Mouse (Mus musculus): Measurements from ENCODE around the gene Slmap. TPM values are rescaled to one million over a fixed set of nuclear protein-coding genes. Genes with fewer than 3 reads are reported as not detected.
"Not testable (repeated sequence)": the region's sequence is repeated elsewhere in the genome, so short reads cannot be mapped to it uniquely, and the experiment has no call there.

Gene Slmap
- total RNA-seq, 2 experiments from 2014 or later, result 83.3 to 83.9 TPM

DNA sequence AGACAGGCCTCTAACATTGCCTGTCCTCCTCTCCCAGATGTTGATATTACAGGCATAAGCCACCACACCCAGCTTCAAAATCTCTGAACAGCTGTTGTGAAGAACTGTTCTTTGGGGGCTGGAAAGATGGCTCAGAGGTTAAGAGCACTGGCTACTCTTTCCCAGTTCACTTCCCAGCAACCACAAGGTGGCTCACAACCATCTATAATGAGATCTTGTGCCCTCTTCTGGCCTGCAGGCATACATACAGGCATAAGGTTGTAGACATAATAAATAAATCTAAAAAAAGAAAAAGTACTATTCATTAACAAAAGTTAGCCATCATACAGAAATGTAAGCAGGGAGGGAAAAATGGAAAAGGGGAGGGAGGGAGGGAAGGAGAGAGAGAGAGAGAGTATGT is 98.4 kb downstream of the Slmap start:
- no peak for DNase-seq (ENCODE audit: extremely low spot score in 1 of 2, low spot score in 2 of 2)
- intact Hi-C loops (cut with DNase I), result no loop called here

DNA sequence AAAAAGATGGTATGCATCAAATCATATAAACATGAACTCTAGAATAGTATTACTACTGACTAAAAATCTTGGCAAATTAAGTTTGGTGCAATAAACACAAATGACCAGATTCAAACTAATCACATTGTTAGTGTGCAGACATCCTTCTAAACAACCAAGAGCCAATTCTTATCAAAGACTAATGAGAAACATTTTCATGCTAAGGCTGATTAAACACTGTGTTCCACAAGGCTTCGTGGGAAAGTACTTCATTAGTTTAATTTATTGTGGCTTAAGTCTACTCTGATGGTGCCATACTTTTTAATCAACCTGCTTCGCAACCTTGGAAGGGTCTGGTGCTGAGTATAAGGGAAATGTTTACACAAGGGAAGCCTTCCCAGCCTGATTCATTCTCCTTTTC is 102.4 kb downstream of the Slmap start:
- intact Hi-C loops (cut with DNase I), result no loop called here
- no peak for DNase-seq (ENCODE audit: extremely low spot score in 1 of 2, low spot score in 2 of 2)

DNA sequence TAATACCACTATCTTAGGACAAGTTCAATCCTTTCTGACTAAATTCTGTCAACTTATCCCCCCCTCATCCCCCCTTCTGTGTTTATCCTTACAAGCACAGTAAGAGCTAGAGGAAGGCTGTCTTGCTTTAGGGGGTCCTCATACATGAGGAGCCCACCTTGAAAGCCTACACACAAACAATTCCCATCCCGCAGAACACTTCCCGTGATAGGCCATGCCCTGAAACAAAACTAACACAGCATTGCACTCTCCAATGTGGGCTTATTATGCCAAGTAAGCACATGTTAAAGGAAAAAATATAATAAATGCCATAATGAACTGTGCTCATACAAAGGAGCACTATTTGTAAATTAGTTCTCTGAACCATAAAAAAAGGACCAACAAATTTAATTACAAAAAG is 102.8 kb downstream of the Slmap start:
- DNase-seq (ENCODE audit: extremely low spot score in 1 of 2, low spot score in 2 of 2), result no peak
- intact Hi-C loops (cut with DNase I), result no loop called here

DNA sequence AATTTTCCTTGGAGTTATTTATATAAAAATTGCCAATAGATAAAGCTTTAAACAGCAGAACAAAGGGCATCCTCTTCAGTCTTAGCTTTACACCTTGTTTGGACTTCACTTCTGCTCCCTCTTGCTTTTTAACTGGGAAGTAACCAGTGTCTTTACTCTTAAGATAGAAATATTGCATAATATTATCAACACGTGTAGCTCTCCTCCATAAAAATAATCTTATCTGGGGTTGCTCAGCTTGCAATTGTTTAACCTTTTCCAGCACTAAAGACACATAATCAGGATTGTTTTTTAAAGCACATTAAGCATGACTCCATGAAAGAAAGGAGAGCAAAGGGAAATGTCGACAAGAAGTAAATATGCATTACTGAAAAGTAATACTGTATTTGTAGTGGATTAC is 114.5 kb downstream of the Slmap start:
- DNase-seq (ENCODE audit: extremely low spot score in 1 of 2, low spot score in 2 of 2), result no peak
- intact Hi-C loops (cut with DNase I), result no loop called here

DNA sequence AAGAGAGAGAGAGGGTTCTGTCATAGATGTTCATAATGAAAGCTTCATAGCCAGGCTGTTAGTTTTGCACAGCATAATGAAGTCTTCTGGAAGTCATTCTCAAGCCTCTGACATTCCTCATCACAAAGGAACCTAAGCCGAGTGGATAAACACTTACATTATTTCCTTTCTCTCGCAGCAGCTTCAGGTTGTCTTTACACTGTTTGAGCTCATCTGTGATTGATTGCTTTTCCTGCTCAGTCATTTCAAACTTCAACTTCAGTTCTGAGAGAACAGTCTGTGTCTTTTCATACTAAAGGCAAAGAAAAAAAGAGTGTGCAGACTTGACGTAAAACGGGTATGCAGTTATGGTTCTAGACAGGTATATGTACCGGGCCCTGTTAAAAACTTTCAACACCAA is 116.8 kb downstream of the Slmap start:
- DNase-seq (ENCODE audit: extremely low spot score in 1 of 2, low spot score in 2 of 2), result no peak
- intact Hi-C loops (cut with DNase I), result no loop called here

DNA sequence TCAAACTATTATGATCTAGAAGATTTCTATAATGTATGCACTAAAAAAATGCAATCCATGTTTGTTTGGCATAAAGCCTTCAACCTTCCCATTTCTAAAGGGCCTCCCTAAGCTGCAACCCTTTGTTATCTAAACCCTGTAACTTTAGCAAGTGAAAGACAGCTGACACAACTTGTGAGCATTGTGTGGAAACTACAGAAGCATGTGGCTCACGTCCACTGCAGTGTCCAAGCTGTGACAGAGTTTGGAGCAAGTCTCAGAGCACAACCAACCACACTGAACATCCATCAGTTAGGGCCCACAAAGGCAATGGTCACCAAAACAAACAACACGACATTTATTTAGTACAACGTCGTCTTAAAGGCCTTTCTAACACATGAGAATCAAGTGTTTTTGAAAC is 117.6 kb downstream of the Slmap start:
- intact Hi-C loops (cut with DNase I), result no loop called here

DNA sequence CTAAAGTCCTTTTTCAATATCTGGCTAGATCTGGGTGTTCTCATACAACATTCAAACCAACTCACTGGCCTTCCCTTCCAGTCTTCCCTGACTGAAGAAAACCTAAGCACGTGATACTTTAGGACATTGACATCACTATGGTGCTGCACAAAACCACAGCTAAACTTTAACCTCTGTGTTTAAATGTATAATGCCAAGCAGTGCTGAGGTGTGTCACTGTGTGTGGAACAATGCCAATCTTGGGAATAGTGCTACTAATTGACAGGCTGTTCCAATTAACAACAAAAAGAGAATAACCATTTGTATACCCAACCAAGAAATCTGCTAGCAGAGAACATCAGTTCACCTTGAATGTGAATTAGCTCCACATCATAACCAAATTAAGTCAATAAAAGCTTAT is 121.2 kb downstream of the Slmap start:
- intact Hi-C loops (cut with DNase I), result no loop called here
- no peak for DNase-seq (ENCODE audit: extremely low spot score in 1 of 2, low spot score in 2 of 2)

More for the DNA sequence above, 117.6 kb downstream of the Slmap start:
- DNase-seq (ENCODE audit: extremely low spot score in 1 of 2, low spot score in 2 of 2), result no peak

DNA sequence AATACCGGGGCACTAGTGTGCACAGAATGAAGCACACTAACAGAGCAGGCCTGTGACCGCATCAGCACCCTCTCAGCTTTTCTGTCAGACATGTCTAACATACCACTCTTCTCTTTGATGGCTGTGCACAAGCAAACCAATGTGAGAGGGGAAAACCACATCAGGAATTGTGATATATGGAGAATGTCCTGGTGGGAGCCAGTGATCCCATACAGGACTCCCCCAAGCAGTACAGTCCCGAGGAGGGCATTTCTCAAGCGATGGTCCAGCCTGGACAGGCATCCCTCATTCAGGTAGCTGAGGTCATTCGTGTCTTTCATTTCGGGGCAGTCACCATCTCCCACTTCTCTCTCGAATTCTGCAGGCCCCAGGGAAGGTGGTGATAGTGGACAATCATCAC is 128.0 kb downstream of the Slmap start:
- intact Hi-C loops (cut with DNase I), result no loop called here
- DNase-seq (ENCODE audit: extremely low spot score in 1 of 2, low spot score in 2 of 2), result no peak

DNA sequence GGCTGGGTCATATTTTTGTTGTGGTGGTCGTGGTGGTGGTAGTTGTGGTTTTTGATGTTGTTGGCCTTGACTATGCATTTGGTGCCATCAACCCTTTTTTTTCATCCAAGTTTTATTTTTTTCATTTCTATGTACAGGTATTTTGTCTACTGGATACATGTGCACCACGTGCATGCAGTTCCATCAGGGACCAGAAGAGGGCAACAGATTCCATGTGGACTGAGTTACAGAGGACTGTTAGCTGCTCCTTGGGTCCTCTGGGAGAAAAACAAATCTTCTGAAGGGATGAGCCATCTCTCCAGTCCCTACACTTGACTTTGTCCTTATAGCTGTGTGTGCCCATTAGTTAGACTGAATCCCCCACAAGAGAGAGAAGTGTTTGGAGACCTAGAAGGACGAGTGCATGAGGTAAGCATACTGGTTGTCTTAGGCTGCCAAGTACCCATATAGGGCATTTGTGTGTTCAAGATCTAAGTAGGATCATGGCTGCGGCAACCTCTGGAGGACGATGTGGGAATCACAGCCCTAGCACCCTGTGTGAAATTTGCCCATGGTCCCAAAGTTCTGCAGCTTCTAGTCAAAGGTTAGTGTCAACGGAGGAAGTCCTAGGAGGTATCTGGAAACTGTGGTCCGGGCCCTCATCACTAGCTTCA is 136.1 kb downstream of the Slmap start:
- no peak for DNase-seq (ENCODE audit: extremely low spot score in 1 of 2, low spot score in 2 of 2)
- intact Hi-C loops (cut with DNase I), result no loop called here

DNA sequence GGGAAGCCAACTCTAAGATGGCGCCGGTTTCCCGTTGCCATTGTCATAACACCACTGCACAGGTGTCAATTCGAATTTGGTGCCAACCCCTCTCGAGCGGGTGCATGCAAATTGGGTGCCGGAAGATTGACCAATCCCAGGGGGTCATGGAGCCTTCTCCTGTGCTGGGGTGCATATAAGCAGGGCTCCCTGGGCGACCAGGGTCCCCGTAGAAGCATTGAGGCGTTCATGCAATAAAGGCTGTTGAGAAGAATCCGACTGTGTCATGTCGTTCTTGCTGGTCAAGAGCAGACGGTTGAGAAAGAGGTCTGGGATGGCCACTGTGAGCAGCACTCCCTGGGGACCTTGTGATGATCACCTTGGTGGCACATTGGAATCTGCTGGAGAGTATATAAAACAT is 142.9 kb downstream of the Slmap start:
- DNase-seq (ENCODE audit: extremely low spot score in 1 of 2, low spot score in 2 of 2), result no peak
- intact Hi-C loops (cut with DNase I), result no loop called here

DNA sequence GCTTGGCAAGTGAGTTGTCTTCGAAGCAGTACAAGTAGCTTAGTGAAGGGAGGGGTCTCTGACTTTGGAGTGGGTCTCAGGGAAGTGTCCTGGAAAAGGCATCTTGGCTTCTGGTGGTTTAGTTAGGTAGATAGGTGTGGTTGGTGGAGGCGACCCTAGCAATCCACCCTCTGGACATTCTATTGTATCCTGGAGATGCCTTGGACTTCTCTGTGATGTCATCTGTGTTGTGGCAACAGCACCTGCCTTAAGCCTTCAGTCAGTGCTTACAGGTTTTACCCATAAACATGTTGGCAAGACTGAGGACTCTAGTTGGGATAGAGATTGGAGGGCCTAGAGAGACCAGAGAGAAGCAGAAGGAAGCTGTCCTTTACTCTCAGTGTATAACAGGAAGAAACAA is 145.8 kb downstream of the Slmap start:
- not testable (repeated sequence) for DNase-seq (ENCODE audit: extremely low spot score in 1 of 2, low spot score in 2 of 2)
- intact Hi-C loops (cut with DNase I), result loop anchor here (5.0 kb wide), 1 partner anchor 67 kb away; no protein-coding TSS in a partner anchor

DNA sequence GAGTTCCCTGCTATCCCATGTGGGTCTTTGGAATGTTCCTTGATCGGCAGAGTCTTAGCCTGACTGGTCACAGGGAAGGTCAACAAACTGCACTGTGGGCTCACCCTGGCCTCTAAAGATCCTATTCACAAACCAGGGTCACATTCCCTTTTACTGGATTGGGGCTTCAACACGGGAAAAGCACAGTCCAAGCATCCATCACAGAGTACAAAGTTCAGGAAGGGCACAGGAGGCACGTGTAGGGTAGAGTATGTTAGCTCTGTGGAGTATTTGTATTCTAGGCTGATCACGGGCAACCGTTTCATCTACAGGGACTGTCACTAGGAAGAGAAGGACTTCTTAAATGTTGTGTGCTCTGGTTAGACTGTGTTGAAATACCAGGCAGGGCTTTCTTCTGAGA is 147.7 kb downstream of the Slmap start:
- not testable (repeated sequence) for DNase-seq (ENCODE audit: extremely low spot score in 1 of 2, low spot score in 2 of 2)
- intact Hi-C loops (cut with DNase I), result loop anchor here (5.0 kb wide), 1 partner anchor 65 kb away; no protein-coding TSS in a partner anchor

DNA sequence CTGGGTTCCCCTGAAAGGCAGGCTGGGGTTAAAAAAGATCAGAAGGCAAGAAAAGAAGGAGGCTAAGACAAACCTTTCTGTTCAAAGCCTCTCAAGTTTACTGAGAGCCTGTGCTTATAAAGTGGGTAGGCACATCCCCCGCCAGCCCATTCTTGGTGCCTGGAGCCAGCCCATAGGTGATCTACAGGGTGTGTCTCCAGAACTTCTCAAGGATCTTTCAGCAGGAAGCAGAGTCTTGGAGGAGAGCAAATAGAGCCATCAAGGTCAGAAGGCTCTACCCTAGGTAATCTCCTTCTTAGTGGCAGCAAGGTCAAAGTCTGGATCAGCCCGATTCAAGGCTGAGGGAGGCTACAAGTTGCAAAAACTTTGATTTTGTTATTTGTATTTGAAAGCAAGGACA is 149.1 kb downstream of the Slmap start:
- intact Hi-C loops (cut with DNase I), result loop anchor here (5.0 kb wide), 1 partner anchor 63 kb away; no protein-coding TSS in a partner anchor
- not testable (repeated sequence) for DNase-seq (ENCODE audit: extremely low spot score in 1 of 2, low spot score in 2 of 2)

DNA sequence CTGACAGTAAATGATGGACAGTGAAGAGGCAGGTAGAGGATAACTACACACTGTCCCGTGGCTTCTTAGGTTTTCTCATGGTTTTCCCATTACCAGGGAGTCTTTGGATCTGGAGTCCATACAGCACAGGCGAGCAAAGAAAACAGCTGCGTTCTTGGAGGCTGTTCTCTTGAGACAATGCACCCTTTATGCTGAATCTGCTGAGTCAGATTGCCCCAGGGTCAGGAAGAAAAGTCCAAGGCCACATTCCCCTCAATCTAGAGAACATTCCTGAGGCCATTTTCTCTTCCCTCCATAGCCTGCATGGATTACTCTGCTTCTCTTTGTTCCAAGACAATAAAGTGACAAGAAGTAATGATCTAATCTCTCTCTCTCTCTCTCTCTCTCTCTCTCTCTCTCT is 155.7 kb downstream of the Slmap start:
- intact Hi-C loops (cut with DNase I), result loop anchor here (5.0 kb wide), 1 partner anchor 83 kb away; no protein-coding TSS in a partner anchor
- no peak for DNase-seq (ENCODE audit: extremely low spot score in 1 of 2, low spot score in 2 of 2)

DNA sequence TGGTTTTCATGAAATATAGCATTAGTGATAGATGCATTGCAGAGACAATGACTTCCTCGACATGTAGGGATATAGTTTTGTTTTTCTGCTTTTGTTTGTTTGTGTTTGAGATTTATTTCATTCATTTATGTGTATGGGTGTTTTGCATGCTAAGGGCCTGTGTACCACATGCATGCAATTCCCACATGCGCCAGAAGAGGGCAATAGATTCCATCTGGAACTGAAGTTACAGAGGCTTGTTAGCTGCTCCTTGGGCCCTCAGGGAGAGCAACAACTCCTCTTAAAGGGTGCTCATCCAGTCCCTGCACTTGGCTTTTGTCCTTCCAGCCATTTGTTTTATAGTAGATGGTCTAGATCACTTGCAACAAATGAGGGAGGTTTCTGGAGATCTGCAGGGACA is 158.1 kb downstream of the Slmap start:
- intact Hi-C loops (cut with DNase I), result loop anchor here (5.0 kb wide), 1 partner anchor 86 kb away; no protein-coding TSS in a partner anchor
- DNase-seq (ENCODE audit: extremely low spot score in 1 of 2, low spot score in 2 of 2), result peak; percentile 45 to 69

Other genes with a start within 250 kb of the Slmap start
- gene Dennd6a, start 38.9 kb upstream of the Slmap start, total RNA-seq (2021), result 10 to 100 TPM; 24.4 to 25.4 TPM
- gene Arf4, start 103.1 kb upstream of the Slmap start, total RNA-seq (2021), result 100 to 1,000 TPM; 154 to 157 TPM
- 10 to 100 TPM; 10.2 to 10.3 TPM for gene Pde12, start 135.0 kb upstream of the Slmap start, total RNA-seq (2021)
- gene Dnah12, start 158.3 kb upstream of the Slmap start, total RNA-seq (2021), result under 1 TPM; 0.26 to 0.62 TPM